Mouse (Mus musculus): ENCODE measurements around the gene Atp6v0d1.
A peak's percentile ranks its signal among the peaks of the same experiment; 100 is the strongest.

Atp6v0d1 gene

DNA sequence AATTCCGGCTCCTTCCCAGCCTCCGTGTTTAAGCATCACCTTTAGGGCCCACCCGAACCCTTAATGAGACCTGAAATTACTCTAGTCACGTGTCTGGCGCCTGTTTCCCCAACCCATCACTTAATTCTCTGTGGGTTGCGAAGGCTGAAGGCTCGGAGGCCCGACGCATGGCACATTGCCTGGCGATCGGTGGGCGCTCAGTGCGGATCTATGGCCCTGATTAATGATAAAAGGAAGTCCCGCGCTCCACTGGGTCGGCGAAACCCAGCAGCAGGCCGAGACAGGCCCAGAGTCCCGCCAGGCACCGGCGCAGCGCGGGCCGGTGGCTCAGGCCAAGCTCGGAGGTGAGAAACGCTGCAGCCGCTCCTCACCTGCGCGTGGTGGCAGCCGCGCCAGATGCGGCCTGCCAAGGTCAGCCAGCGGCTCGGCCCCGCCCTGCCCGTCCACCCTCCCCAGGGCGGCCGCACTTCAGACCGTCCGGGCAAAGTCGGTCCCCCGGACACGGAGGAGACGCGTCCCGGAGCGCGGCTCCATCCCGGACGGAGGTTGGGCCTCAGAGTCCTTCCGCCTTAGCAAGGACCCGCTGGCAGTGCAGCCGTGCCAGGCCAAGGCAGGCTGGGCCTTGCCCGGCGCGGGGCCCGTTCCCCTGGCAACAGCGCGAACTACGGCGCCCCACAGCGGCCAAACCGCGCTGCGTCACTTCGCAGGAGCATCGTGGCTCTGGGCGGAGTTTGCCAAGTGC lies 69.2 kb downstream of the Atp6v0d1 start, which contains the start of gene Zdhhc1:
TSS of gene Zdhhc1 (minus strand) at position 464 of the 742 bp plus-strand sequence.
- peak; percentile 89 for DNase-seq

DNA sequence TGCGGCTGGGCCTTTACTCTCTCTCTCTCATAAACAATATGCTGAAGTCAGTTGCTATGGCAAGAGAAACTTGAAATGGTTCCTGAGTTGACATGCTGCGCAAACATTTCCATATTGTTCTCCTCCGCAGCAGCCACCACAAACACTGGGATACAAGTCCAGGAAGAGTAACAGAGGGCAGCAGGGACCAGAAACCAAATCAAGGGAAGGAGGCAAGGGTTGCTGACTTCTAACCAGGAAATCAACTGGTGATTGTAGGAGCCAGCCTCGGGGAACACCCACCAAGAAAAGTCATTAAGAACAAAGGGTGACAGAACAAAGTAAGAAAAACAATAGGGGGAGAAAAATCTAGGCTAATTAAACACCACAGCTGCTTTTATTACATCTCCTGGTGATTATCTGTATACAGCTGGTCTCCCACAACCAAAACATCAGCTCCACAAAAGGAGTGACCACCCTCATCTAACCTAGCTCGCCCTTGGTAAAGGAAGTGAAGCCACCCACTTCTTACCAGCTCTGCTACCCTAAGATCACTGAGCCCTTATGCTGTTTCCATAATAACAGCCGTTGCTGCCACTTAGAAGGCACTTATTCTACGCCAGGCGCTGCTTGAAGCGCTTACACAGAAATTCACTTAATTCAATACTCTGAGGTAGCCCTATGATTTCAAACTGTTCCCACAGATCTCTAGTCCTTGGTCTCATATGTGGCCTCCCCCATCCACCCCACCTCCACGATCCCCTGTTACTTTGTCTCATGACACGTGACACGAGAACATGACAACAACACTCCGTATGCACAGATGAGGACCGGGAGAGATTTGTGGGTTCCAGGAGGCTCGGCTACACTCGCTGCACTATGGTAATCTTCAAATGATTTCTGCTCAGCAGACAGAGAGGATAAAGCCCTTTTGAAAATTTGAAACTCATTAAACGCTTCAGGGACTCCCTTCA lies 70.2 kb downstream of the Atp6v0d1 start:
- DNase-seq: no peak

- DNase-seq: no peak
These were observed 71.3 kb downstream of the Atp6v0d1 start for GRCm38 (mm10) chr8:105494566-105494965.

DNA sequence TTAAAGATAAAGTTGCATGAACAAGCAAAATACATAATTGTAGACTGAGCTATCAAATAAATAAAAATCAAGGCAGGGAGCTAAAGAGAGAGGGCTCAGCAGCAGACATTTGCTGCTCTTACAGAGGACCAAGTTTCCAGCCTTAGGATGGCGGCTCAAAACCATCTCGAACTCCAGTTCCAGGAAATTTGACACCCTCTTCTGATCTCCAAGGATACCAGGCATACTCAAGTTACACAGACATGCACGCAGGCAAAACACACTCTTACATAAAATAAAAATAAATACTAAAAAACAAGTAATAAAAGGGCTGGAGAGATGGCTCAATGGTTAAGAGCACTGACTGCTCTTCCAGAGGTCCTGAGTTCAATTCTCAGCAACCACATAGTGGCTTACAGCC lies 72.4 kb downstream of the Atp6v0d1 start:
- DNase-seq: no peak

GRCm38 (mm10) chr8:105489281-105489680 lies 76.6 kb downstream of the Atp6v0d1 start:
- no peak for DNase-seq

DNA sequence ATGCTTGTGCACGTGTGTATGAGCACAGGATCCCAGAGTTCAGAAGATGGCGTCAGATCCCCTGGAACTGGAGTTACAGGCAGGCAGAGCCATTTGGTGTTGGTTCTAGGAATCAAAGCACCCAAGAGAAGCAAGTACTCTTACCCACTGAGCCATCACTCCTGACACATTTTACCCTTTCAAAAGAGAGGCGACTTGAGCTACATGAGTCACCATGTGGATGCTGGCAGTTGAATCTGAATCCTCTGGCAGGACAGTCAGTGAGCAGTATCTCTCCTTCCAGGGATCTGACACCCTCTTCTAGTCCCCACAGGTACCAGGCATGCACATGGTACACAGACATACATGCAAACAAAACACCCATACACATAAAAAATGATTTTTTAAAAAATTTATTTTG lies 77.8 kb downstream of the Atp6v0d1 start:
- DNase-seq: no peak

DNA sequence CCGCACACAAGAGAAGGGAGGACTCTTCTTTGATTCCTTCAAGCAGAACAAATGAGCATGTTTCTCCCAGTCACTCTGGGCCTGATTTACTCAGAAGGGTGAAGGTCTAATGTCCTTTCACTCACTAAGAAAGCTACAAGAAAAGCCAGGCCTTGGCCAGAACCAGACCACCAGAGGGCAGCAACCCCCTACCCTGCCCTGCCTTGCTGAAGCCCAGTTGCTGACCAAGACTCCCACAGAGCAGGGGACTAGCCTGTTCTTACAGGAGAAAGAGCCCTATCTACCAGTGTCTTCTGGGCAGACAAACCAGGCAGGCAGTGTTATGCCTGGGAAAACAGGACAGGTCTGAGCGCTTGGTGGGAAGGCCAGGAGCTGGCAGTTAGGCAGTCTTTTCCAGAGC lies 81.5 kb downstream of the Atp6v0d1 start:
- no peak for DNase-seq

GRCm38 (mm10) chr8:105484030-105484368 lies 81.8 kb downstream of the Atp6v0d1 start:
- no peak for DNase-seq

DNA sequence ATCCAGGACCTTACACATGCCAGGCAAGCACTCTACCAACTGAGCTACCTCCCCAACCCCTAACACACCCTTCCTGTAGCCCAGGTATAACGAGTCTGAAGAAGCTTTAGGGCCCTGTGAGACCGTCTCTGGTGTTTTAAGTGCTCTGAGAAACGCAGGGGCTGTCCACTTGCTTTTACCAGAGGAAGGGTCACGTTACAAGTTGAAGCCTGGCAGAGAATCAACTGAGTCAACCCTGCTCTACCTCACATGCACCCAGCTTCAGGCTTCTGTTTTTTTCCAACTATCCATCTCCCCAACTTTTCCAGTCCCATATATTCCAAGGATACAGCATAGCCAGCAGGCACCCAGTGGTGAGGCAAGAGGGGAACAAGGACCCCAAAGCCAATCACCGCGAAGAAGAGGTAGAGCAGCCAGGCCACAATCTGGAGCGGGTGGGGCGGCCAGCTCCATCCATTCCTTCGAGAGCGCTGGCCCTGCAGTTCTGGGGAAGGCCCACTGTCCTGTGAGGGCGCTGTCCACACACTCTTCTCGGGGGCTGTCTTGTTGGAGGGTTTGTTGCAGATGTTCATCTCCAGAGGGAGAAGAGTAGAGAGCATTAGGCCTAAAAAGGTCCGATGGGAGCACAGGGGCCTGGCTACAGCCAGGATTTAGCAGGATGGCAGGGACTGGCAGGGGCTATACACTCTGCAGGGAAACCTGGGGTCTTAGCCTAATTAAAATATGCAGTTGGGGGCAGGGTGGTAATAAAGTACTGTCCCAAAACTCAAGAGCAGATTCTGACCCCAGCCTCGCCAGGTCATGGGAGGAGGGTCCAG lies 82.4 kb downstream of the Atp6v0d1 start:
- DNase-seq: no peak

DNA sequence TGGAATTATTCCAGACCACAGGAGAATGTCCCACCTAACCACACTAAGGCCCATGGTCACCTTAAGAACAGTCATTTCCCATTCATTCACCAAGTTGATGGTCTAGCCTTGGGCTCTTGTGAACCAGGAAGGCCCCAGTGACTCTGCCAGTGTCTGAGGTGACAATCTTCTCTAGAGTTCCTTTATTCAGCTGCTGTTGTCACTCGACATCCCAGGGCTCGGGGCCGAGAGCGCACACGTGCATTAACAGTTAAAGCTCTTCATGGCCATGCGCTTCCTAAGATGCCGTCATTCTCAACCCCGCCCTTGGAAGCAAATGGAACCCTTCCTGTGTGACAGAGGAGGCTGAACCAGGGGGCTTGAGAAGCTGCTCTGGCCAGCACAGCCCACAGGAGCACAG lies 83.7 kb downstream of the Atp6v0d1 start:
- DNase-seq: no peak

DNA sequence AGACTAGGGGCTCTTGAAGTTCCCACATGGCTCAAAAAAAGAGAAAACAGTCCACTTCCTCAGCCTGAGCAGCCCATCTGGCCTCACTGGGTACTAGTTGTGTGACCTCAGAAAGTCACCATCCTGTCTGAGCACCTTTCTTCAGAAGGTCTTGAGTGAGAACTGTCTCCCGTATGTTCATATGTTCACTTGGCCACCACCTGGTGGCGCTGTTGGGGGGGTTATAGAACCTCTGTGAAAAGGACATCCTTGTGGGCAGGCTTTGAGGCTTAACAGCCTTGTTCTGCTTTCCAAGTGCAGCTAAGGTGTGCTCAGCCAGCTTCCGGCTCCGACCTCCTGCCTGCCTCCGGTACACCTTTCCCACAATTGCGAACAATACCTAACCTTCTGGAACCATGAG lies 84.4 kb downstream of the Atp6v0d1 start:
- no peak for DNase-seq

DNA sequence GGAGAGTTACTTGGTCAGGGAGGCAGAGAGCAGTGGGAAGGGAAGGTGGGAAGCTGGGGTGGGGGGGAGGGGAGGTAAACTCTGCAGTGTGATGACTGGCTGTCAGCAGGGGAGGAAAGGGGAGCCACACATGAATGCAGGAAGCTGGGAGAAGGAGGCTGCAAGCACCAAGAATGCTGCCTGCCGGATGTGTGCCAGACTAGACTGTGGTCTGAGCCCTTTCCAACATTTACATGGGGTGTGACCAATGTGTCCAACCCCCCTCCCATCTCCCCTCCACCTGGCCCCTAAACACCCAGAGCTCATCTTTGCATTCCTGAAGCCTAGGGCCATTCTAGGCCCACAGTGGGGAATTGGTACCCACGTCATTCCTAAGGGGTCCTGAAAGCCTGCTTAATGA lies 84.8 kb downstream of the Atp6v0d1 start:
- DNase-seq: no peak

- no peak for DNase-seq
These were observed 88.1 kb downstream of the Atp6v0d1 start for GRCm38 (mm10) chr8:105477792-105478191.

- no peak for DNase-seq
These were observed 89.0 kb downstream of the Atp6v0d1 start for GRCm38 (mm10) chr8:105476628-105477413.

GRCm38 (mm10) chr8:105476161-105476560 lies 89.7 kb downstream of the Atp6v0d1 start:
- DNase-seq: no peak

DNA sequence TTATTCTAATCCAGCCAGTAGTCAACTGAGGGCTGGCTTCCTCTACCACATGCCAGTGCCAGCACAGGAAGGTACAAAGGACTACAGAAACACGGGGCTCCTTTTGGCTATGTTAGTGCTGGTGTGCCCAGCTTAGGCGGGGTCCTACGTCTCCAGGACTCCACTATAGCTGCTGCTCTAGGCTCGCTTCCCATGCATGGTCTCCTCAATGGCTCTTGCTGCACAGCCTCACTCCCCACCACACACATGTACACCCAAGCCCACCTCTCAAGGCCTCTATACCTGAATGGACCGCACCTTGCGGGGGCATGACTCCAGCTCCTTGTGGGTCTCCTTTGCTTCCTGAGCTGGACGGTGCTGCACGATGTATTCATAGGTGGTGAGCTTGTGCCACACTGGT lies 90.1 kb downstream of the Atp6v0d1 start:
- no peak for DNase-seq

DNA sequence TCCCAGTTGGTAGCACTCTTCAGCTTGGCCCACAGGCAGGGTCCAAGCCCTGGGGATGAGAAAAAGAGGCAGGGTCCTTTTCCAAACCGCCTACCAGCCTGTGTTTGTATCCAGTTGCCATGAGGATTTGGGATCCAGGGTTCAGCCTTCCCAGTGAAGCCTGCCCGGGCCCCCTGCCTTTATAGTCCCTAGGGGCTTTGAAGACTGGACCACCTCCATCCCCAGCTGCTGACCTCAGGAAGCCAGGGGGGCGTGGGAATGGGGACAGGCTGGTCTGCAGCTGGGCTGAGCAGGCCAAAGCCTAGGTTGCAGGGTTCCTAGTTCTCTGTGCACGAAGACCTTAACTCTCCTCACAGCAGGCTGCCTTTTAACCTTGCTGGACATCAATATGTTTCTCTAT lies 90.6 kb downstream of the Atp6v0d1 start:
- no peak for DNase-seq

GRCm38 (mm10) chr8:105474680-105475079 lies 91.2 kb downstream of the Atp6v0d1 start:
- no peak for DNase-seq

Data from right cerebral cortex, postnatal 14 days (tissue).